Mouse (Mus musculus) adrenal gland, postnatal 14 days (tissue): ENCODE data around the gene Cdc14a. TPM values are rescaled to one million over a fixed set of nuclear protein-coding genes. Genes with fewer than 3 reads are reported as not detected.

Experiments used
- total RNA-seq: library from RNA; stranded (reverse); gene quantifications from 2 replicates; pipeline ENCODE4 v1.2.3, GENCODE M21; 2021

The Cdc14a gene
- total RNA-seq, 1 experiment from 2014 or later = 8.8 TPM

Other genes starting within 250 kb of the Cdc14a start
- gene Gpr88, start 170.5 kb downstream of the Cdc14a start, total RNA-seq = 0.44 and 0.49 TPM in 2 replicates
- 34.7 and 35.1 TPM in 2 replicates for gene Rtca, start 84.2 kb upstream of the Cdc14a start, total RNA-seq
- 98.2 and 106 TPM in 2 replicates for gene Dbt, start 89.0 kb upstream of the Cdc14a start, total RNA-seq
- 4.9 and 6.8 TPM in 2 replicates for gene Lrrc39, start 138.9 kb upstream of the Cdc14a start, total RNA-seq
- gene Sass6, start 170.9 kb upstream of the Cdc14a start, total RNA-seq = 5.6 and 6.5 TPM in 2 replicates
- 13.2 and 16.6 TPM in 2 replicates for gene Trmt13, start 190.6 kb upstream of the Cdc14a start, total RNA-seq
- gene Mfsd14a, start 238.6 kb upstream of the Cdc14a start, total RNA-seq = 46.8 and 53.1 TPM in 2 replicates